Mouse (Mus musculus) heart, postnatal 0 days (tissue): ENCODE measurements around the gene Eno2.

ENCODE experiments used
- CTCF ChIP-seq: IDR thresholded peaks from 2 replicates; pipeline ENCODE4 v1.5.1; 2016; ENCODE audit warnings: antibody characterized with exemption, control low read depth, low read depth
- EP300 ChIP-seq: IDR thresholded peaks from 2 replicates; pipeline ENCODE4 v1.6.1; 2016; ENCODE audit warnings: antibody characterized with exemption, low read depth

GRCm38 (mm10) chr6:124759259-124759658 lies 10.2 kb downstream of the Eno2 start:
- TF ChIP-seq CTCF (peak; percentile 94), EP300 (no peak)
